Mouse (Mus musculus) splenic B cell, adult 2 months (primary cell): ENCODE data around the gene Tmem125.
"Not testable (repeated sequence)": the region's sequence is repeated elsewhere in the genome, so short reads cannot be mapped to it uniquely, and the experiment has no call there.

ENCODE experiments used
- DNase-seq: peaks from one replicate; pipeline ENCODE4 v3.0.0-alpha.2; 2011; ENCODE audit warnings: low read depth, low spot score
- H3K27me3 ChIP-seq: 2 replicates; pipeline ENCODE4 v1.6.1; 2012; ENCODE audit warnings: mild to moderate bottlenecking, low read length, moderate library complexity, mixed read lengths; ENCODE audit not compliant: control insufficient read depth, poor library complexity, insufficient read depth, severe bottlenecking
- H3K36me3 ChIP-seq: 2 replicates; pipeline ENCODE4 v1.6.1; 2012; ENCODE audit warnings: mild to moderate bottlenecking, low read length, moderate library complexity, mixed read lengths; ENCODE audit not compliant: control insufficient read depth, poor library complexity, insufficient read depth, severe bottlenecking

Tmem125 gene

DNA sequence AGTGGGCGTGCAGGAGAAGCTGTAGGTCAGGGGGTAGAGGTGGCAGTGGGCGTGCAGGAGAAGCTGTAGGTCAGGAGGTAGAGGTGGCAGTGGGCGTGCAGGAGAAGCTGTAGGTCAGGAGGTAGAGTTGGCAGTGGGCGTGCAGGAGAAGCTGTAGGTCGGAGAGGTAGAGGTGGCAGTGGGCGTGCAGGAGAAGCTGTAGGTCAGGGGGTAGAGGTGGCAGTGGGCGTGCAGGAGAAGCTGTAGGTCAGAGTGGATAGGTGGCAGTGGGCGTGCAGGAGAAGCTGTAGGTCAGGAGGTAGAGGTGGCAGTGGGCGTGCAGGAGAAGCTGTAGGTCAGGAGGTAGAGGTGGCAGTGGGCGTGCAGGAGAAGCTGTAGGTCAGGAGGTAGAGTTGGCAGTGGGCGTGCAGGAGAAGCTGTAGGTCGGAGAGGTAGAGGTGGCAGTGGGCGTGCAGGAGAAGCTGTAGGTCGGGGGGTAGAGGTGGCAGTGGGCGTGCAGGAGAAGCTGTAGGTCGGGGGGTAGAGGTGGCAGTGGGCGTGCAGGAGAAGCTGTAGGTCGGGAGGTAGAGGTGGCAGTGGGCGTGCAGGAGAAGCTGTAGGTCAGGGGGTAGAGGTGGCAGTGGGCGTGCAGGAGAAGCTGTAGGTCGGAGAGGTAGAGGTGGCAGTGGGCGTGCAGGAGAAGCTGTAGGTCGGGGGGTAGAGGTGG is 3.7 kb upstream of the Tmem125 start:
- not testable (repeated sequence) for H3K36me3 ChIP-seq, H3K27me3 ChIP-seq, DNase-seq

GRCm38 (mm10) chr4:118544441-118545127 is 740 bp upstream of the Tmem125 start:
- Histone ChIP-seq H3K36me3 (no peaks in the 10 kb centered on the region), H3K27me3 (no peaks in the 10 kb centered on the region)
- DNase-seq = no peak

- DNase-seq = no peak
- Histone ChIP-seq H3K27me3 (no peaks in the 10 kb centered on the region), H3K36me3 (no peaks in the 10 kb centered on the region)
Observed at GRCm38 (mm10) chr4:118543158-118543530, 700 bp downstream of the Tmem125 start.

- Histone ChIP-seq H3K27me3 (no peaks in the 10 kb centered on the region), H3K36me3 (no peaks in the 10 kb centered on the region)
- no peak for DNase-seq
Observed at GRCm38 (mm10) chr4:118542510-118543157, 1.2 kb downstream of the Tmem125 start.

GRCm38 (mm10) chr4:118539904-118540303 is 3.9 kb downstream of the Tmem125 start:
- no peak for DNase-seq
- H3K36me3 ChIP-seq = no peaks in the 10 kb centered on the region

DNA sequence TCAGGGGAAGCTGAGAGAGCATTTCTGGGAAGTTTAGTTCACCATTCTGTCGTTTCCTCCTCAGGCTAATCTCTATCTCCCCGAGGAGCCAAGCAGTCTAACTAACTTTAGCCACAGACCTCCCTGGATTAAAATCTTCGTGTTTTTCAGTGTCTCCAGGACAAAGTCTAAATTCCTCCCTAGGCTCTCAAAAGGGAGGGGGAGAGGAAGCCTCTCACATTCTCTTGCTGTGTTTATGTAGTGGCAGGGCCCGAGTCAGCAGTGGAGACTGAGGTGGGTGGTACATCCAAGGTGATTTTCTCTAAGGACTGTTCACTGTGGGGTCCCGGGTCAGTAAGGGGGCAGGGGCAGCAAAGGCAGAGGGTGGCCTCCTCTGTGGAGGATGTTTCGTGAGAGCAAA is 6.0 kb downstream of the Tmem125 start:
- Histone ChIP-seq H3K27me3 (no peaks in the 10 kb centered on the region), H3K36me3 (no peaks in the 10 kb centered on the region)
- no peak for DNase-seq

More at GRCm38 (mm10) chr4:118539904-118540303, 3.9 kb downstream of the Tmem125 start:
- H3K27me3 ChIP-seq = no peaks in the 10 kb centered on the region

DNA sequence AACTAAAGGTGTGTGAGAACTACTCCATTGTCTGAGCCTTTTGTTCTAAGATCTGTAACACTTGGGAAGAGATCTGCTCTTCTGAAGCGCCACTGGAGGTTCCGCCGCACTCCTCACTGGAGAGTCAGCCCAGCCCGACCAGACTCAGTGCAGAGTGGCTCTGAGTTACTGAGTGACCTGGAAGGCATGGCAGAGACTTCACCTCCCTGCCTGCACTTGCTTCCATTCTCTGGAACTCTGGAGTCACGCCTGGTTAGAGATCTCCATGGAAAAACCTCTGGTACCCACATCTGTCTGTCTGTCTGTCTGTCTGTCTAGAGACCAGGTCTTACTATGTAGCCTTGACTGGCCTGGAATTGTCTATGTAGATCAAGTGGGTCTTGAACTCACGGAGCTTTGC is 8.2 kb downstream of the Tmem125 start:
- Histone ChIP-seq H3K27me3 (no peaks in the 10 kb centered on the region), H3K36me3 (no peaks in the 10 kb centered on the region)
- DNase-seq = no peak

- H3K27me3 ChIP-seq = no peaks in the 10 kb centered on the region
- no peak for DNase-seq
- no peaks in the 10 kb centered on the region for H3K36me3 ChIP-seq
Observed at GRCm38 (mm10) chr4:118533605-118534004, 10.2 kb downstream of the Tmem125 start.

DNA sequence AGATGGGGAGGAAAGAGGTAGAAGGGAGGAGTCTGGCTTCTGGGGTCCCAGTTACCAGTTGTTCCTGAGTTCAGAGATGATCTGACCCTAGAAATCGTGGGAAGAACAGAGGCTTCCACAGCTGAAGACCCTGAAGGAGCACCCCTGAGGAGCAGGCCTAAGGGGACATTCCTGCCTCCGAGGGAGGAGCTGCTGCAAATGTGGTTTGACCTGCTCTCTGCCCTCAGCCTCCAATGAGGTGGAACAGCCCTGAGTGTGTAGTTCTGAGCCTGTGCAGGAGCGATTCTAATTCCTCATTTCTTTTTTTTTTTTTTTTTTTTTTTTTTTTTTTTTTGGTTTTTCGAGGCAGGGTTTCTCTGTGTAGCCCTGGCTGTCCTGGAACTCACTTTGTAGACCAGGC is 10.7 kb downstream of the Tmem125 start:
- H3K36me3 ChIP-seq = no peaks in the 10 kb centered on the region

DNA sequence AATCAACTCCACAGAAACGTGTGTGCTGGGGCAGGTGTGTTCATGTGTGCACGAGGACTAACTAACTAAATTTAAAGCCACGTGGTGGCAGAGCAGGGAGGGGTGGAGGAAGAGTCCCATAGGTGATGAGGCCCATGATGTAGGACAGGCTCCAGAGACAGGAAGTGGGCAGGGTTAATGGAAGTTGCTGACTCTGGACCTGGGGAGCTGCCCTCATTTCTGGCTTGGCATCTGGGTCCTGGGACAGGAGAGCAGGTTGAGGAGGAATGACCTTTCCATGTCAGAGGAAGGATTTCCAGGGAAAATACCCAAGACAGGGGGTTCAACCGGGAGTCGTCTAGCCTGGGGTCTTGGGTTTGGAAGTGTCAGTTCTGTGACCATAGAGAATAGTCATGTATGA is 11.2 kb downstream of the Tmem125 start:
- DNase-seq = no peak
- no peaks in the 10 kb centered on the region for H3K36me3 ChIP-seq
- no peaks in the 10 kb centered on the region for H3K27me3 ChIP-seq

More for the DNA sequence above, 10.7 kb downstream of the Tmem125 start:
- H3K27me3 ChIP-seq = no peaks in the 10 kb centered on the region
- no peak for DNase-seq

GRCm38 (mm10) chr4:118527720-118528119 is 16.1 kb downstream of the Tmem125 start:
- H3K36me3 ChIP-seq = no peaks in the 10 kb centered on the region
- H3K27me3 ChIP-seq = no peaks in the 10 kb centered on the region
- no peak for DNase-seq

GRCm38 (mm10) chr4:118527335-118527681 is 16.5 kb downstream of the Tmem125 start:
- Histone ChIP-seq H3K36me3 (no peaks in the 10 kb centered on the region), H3K27me3 (no peaks in the 10 kb centered on the region)
- DNase-seq = no peak

GRCm38 (mm10) chr4:118526408-118527334 is 17.2 kb downstream of the Tmem125 start, which contains the start of gene 2610528J11Rik:
Gene 2610528J11Rik (plus strand): TSS chr4:118526999.
- Histone ChIP-seq H3K27me3 (no peaks in the 10 kb centered on the region), H3K36me3 (no peaks in the 10 kb centered on the region)
- no peak for DNase-seq

- DNase-seq = no peak
- no peaks in the 10 kb centered on the region for H3K36me3 ChIP-seq
- H3K27me3 ChIP-seq = no peaks in the 10 kb centered on the region
Observed at GRCm38 (mm10) chr4:118525779-118526178, 18.1 kb downstream of the Tmem125 start.
